Comparison of ENCODE assay signal across 8 mouse cellular contexts in genomic region chr7:97361467-97361866, GRCm38 (mm10). TPM values are rescaled to one million over a fixed set of nuclear protein-coding genes. Genes with fewer than 3 reads are reported as not detected.
DNase-seq lines count a peak whose midpoint lies in the region; ATAC-seq and TF ChIP-seq lines count a peak whose summit lies in the region.

No protein-coding gene starts in this region.

- H3K79me3 ChIP-seq in C2C12 (ENCODE audit: low read depth), result no peaks in the 10 kb centered on the region

- H3ac ChIP-seq in C2C12 (ENCODE audit: control insufficient read depth, insufficient read length, low read depth), result no peak overlapping the region

- H3K79me2 ChIP-seq in C2C12 (ENCODE audit: control insufficient read depth, insufficient read depth), result no peaks in the 10 kb centered on the region

- TF ChIP-seq CTCF in C2C12 (IDR thresholded peaks at IDR 0.05; ENCODE audit: control insufficient read depth, insufficient read depth, insufficient read length), result peak; percentile 2

- no peak overlapping the region for H3K9ac ChIP-seq in hindbrain, embryonic 12.5 days

- no peaks in the 10 kb centered on the region for H3K4me1 ChIP-seq in hindbrain, embryonic 10.5 days (replicated peaks)
- no peaks in the 10 kb centered on the region for H3K4me1 ChIP-seq in hindbrain, embryonic 12.5 days

- 31% methylated on average over 4 of the region's 4 CpGs for WGBS in hindbrain, embryonic 10.5 days
- WGBS in hindbrain, embryonic 12.5 days, result 27% methylated on average over 4 of the region's 4 CpGs

- H3K4me3 ChIP-seq in hindbrain, embryonic 10.5 days, result no peak overlapping the region
- no peak overlapping the region for H3K4me3 ChIP-seq in hindbrain, embryonic 12.5 days
- H3K4me3 ChIP-seq in C2C12 (ENCODE audit: insufficient read depth, poor library complexity, severe bottlenecking), result no peak overlapping the region

- DNase-seq in hindbrain, embryonic 10.5 days (ENCODE audit: low spot score), result peak; percentile 33
- DNase-seq in T-cell, adult 2 months (ENCODE audit: low spot score), result peak; percentile 43
- DNase-seq in induced T-regulatory cell, adult 2 months (ENCODE audit: low read depth), result peak; percentile 86
- peak; percentile 42 for DNase-seq in retina, postnatal 1 day
- DNase-seq in cerebellum, adult 18-20 months, result no peak

- no peak overlapping the region for H3K27ac ChIP-seq in hindbrain, embryonic 10.5 days
- H3K27ac ChIP-seq in hindbrain, embryonic 12.5 days, result no peak overlapping the region

- H3K4me2 ChIP-seq in hindbrain, embryonic 12.5 days (replicated peaks), result no peak overlapping the region

- H3K36me3 ChIP-seq in hindbrain, embryonic 10.5 days, result no peaks in the 10 kb centered on the region
- no peaks in the 10 kb centered on the region for H3K36me3 ChIP-seq in hindbrain, embryonic 12.5 days
- H3K36me3 ChIP-seq in C2C12 (ENCODE audit: control insufficient read depth, insufficient read depth), result no peaks in the 10 kb centered on the region

- ATAC-seq in hindbrain, embryonic 12.5 days (ENCODE audit: low FRiP score), result no peak
- no peak for ATAC-seq in cerebellum, adult (ENCODE audit: insufficient number of reproducible peaks, low FRiP score, low TSS enrichment)

- H3K9me3 ChIP-seq in hindbrain, embryonic 10.5 days, result no peaks in the 10 kb centered on the region
- H3K9me3 ChIP-seq in hindbrain, embryonic 12.5 days (replicated peaks), result no peaks in the 10 kb centered on the region

- no peaks in the 10 kb centered on the region for H3K27me3 ChIP-seq in hindbrain, embryonic 10.5 days (ENCODE audit: insufficient read depth, poor library complexity, severe bottlenecking)
- no peaks in the 10 kb centered on the region for H3K27me3 ChIP-seq in hindbrain, embryonic 12.5 days
- no peaks in the 10 kb centered on the region for H3K27me3 ChIP-seq in C2C12 (ENCODE audit: control insufficient read depth, insufficient read depth, insufficient read length)

TF ChIP-seq in C2C12, 6 proteins besides CTCF, POLR2A, EP300 and RAD21:
- TF ChIP-seq MYOG (IDR thresholded peaks at IDR 0.05; ENCODE audit: control insufficient read depth, extremely low read depth, insufficient read length), result no peak
- TF ChIP-seq CEBPB (IDR thresholded peaks at IDR 0.05; ENCODE audit: low read depth), result no peak
- TF ChIP-seq MAX (IDR thresholded peaks at IDR 0.05), result no peak
- TF ChIP-seq MYOD1 (IDR thresholded peaks at IDR 0.05; ENCODE audit: control insufficient read depth, insufficient read length, low read depth), result no peak
- no peak for TF ChIP-seq FOSL1 (IDR thresholded peaks at IDR 0.05; ENCODE audit: insufficient read depth, low read length, poor library complexity, severe bottlenecking)

RNA-seq across cellular contexts. Expression of gene Alg8, which starts 9.9 kb away (rescaled TPM):
- polyA plus RNA-seq in hindbrain, embryonic 10.5 days (2016; fragmentation: Nextera tagmentation; extraction: Ambion mirVana), result 42.1 and 52.9 TPM in 2 replicates
- polyA plus RNA-seq in hindbrain, embryonic 12.5 days (2016; fragmentation: Nextera tagmentation; extraction: Ambion mirVana), result 27.6 and 28.1 TPM in 2 replicates
- 22.3 TPM for polyA plus RNA-seq in C2C12 (2012; fragmentation: generic; extraction: Trizol)

RNA-seq across cellular contexts. Expression of gene Kctd21, which starts 29.3 kb away (rescaled TPM):
- polyA plus RNA-seq in hindbrain, embryonic 10.5 days (2016; fragmentation: Nextera tagmentation; extraction: Ambion mirVana), result 4.5 and 4.8 TPM in 2 replicates
- 6.3 and 7.7 TPM in 2 replicates for polyA plus RNA-seq in hindbrain, embryonic 12.5 days (2016; fragmentation: Nextera tagmentation; extraction: Ambion mirVana)
- 0.77 TPM for polyA plus RNA-seq in C2C12 (2012; fragmentation: generic; extraction: Trizol)

RNA-seq across cellular contexts. Expression of gene Usp35, which starts 29.6 kb away (rescaled TPM):
- polyA plus RNA-seq in hindbrain, embryonic 10.5 days (2016; fragmentation: Nextera tagmentation; extraction: Ambion mirVana), result 2.3 and 2.7 TPM in 2 replicates
- polyA plus RNA-seq in hindbrain, embryonic 12.5 days (2016; fragmentation: Nextera tagmentation; extraction: Ambion mirVana), result 4.0 and 5.1 TPM in 2 replicates
- 1.1 TPM for polyA plus RNA-seq in C2C12 (2012; fragmentation: generic; extraction: Trizol)

RNA-seq across cellular contexts. Expression of gene Ndufc2, which starts 38.3 kb away (rescaled TPM):
- 322 and 341 TPM in 2 replicates for polyA plus RNA-seq in hindbrain, embryonic 10.5 days (2016; fragmentation: Nextera tagmentation; extraction: Ambion mirVana)
- 350 and 364 TPM in 2 replicates for polyA plus RNA-seq in hindbrain, embryonic 12.5 days (2016; fragmentation: Nextera tagmentation; extraction: Ambion mirVana)
- 209 TPM for polyA plus RNA-seq in C2C12 (2012; fragmentation: generic; extraction: Trizol)

RNA-seq across cellular contexts. Expression of gene Thrsp, which starts 56.1 kb away (rescaled TPM):
- 0.37 and 0.43 TPM in 2 replicates for polyA plus RNA-seq in hindbrain, embryonic 10.5 days (2016; fragmentation: Nextera tagmentation; extraction: Ambion mirVana)
- polyA plus RNA-seq in hindbrain, embryonic 12.5 days (2016; fragmentation: Nextera tagmentation; extraction: Ambion mirVana), result 0.72 and 0.81 TPM in 2 replicates
- not detected for polyA plus RNA-seq in C2C12 (2012; fragmentation: generic; extraction: Trizol)

Comparison
In these comparisons a context has a peak if more than half of its experiments do, and no peak if none do; other contexts are left out.
1. DNase-seq: peak in hindbrain, embryonic 10.5 days (single experiment), T-cell, adult 2 months (single experiment), induced T-regulatory cell, adult 2 months (single experiment) and retina, postnatal 1 day (single experiment); none in cerebellum, adult 18-20 months (0 of 2).